Mouse (Mus musculus) thymus, postnatal 14 days (tissue): ENCODE measurements around the gene Slc39a11.

Experiments
- DNase-seq: peaks from one replicate; pipeline ENCODE4 v3.0.0; 2021

Gene Slc39a11

DNA sequence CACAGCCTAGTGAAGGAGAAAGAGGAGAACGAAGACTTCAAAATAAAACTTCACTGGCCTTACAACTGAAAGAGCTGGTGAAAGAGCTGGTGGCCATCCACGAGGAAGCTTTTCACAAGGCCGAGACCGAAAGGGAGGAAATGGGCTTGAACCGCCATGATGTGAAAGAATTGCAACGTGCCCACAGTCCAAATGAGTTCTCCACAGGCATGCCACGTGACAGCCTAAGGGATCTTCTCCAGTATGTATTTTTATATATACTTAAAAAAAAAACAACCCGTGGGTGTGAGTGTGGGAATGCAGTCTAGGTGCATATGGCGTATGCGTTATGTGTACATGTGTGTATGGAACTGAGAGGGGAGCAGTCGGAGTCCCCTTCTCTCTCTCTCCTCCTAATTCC is 207.8 kb downstream of the Slc39a11 start:
- DNase-seq = no peak

- no peak for DNase-seq
Observed at GRCm38 (mm10) chr11:113439328-113440030, 210.4 kb downstream of the Slc39a11 start.

DNA sequence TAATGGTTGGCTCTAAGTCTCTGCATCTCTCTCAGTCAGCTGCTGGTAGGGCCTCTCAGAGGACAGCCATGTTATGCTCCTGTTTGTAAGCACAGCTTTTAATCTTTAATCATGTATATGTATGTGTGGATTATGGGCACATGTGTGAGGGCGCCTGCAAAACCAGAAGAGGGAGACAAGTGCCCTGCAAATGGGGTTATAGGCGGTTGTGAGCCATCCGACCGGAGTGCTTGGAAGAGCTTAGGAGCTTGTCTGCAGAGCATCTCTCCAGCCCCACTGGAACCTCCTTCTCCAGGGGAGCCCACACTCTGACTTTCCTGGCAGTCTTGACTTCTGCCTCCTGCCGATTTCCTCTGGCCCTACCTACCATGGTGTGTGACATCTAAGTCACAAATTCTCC is 211.0 kb downstream of the Slc39a11 start:
- DNase-seq = no peak

DNA sequence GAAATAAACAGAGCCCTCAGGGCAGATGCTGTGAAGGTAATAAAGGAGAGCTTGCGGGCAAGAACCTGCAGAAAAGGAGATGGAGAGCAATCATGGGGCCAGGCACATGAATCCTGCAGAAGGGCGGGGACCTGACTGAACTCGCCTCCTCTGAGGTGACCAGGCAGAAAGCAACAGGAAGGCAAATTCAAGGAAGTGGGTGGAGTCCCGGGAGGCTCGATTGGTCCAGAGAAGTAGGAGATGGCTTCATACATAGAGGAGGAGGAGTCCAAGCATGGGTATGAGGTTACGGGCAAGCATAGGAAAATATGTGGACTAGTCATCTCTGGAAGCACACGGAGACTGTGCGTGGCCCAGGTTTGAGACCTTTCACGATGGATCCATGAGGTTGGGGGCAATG is 212.5 kb downstream of the Slc39a11 start:
- DNase-seq = no peak

DNA sequence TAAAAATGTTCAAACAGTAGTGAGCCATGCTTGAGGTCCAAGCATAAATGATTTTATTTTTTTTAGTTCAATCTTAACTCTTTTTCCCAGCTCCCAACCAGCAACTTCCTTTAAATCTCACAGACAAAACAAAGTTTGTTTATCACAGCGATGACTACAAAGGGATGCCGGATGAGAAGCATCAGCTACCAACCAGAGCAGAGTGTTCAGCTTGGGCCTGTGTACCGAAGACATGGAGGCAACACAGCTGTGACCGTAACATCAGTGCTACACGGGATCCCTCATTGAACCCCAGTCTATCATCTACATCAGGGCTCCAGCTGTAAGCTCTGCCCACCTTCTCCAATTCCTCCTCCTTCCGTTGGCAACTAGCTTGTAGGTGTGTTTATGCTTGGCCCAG is 213.6 kb downstream of the Slc39a11 start:
- no peak for DNase-seq

GRCm38 (mm10) chr11:113435696-113436095 is 214.2 kb downstream of the Slc39a11 start:
- DNase-seq = no peak

GRCm38 (mm10) chr11:113431161-113431560 is 218.7 kb downstream of the Slc39a11 start:
- DNase-seq = no peak

GRCm38 (mm10) chr11:113425882-113426281 is 224.0 kb downstream of the Slc39a11 start:
- no peak for DNase-seq

- no peak for DNase-seq
Observed at GRCm38 (mm10) chr11:113425454-113425853, 224.4 kb downstream of the Slc39a11 start.

GRCm38 (mm10) chr11:113424765-113425164 is 225.1 kb downstream of the Slc39a11 start:
- no peak for DNase-seq

GRCm38 (mm10) chr11:113422598-113422997 is 227.3 kb downstream of the Slc39a11 start:
- DNase-seq = no peak

GRCm38 (mm10) chr11:113418921-113419655 is 230.8 kb downstream of the Slc39a11 start:
- no peak for DNase-seq

DNA sequence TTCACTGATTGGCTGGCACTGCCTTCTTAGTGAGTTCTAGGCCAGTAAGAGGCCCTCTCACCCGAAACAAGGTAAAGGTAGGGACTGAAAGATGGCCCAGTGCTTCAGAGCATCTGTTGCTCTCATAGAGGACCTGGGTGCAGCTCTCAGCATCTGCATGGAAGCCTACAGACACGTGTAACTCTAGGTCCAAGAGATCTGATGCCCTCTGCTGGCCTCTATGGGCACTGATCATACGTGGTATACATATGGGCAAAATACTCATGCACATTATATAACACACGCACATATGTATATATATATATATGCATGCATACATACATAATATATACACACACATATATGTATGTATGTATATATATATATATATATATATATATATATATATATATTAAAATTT is 231.9 kb downstream of the Slc39a11 start:
- DNase-seq = peak; percentile 23

DNA sequence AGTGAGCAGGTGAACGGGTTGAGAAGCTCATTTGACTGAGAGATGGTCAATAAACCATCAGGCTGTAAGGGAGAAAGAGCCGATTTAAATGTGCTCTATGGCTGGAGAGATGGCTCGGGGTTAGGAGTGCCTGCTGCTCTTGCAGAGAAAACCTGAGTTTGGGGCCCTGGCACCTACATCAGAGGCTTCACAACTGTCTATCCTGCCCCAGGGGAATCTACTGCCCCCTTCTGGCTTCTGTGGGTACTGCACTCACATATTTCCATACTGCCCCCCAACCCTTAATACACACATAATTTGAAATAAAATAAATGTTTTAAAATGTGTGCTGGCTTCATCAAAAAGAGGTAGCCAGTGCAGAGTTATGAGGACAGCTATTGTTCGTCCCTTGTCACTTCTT is 237.3 kb downstream of the Slc39a11 start:
- DNase-seq = peak; percentile 39

- DNase-seq = no peak
Observed at GRCm38 (mm10) chr11:113411798-113412197, 238.1 kb downstream of the Slc39a11 start.

DNA sequence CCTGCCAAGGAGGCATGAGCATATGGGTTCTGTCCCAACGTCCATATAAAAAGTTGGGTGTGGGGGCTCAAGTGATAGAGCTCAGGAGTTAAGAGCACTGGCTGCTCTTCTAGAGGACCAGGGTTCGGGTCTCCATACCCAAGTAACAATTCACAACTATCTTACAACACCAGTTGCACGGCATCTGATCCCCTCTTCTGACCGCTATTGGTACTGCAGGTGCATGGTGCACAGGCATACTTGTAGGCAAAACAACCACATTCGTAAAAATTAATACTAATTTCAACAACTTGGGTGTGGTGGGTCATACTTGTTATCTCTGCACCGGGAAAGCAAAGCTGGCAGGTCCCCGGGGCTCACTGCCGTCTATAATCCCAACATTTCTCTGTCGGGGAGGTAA is 240.8 kb downstream of the Slc39a11 start:
- peak; percentile 27 for DNase-seq

- no peak for DNase-seq
Observed at GRCm38 (mm10) chr11:113407474-113407873, 242.4 kb downstream of the Slc39a11 start.

DNA sequence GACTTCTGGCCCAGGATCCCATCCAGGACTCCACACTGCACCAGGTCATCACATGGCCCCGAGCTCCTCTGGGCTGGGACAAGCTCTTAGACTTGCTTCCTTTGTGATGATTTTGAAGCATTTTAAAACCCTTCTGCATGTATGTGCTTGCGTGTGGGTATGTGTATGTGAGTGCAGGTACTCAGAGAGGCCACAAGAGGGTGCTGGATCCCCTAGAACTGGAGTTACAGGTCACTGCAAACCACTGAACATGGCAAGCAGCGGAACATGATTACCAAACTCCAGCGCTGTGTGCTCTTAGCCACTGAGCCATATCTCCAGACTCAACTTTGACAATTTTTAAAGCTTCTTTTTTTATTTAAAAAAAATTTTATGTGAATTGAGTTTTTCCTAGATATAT is 249.0 kb downstream of the Slc39a11 start:
- no peak for DNase-seq

GRCm38 (mm10) chr11:113399601-113400000 is 250.3 kb downstream of the Slc39a11 start:
- DNase-seq = no peak

GRCm38 (mm10) chr11:113397394-113397793 is 252.5 kb downstream of the Slc39a11 start:
- no peak for DNase-seq

DNA sequence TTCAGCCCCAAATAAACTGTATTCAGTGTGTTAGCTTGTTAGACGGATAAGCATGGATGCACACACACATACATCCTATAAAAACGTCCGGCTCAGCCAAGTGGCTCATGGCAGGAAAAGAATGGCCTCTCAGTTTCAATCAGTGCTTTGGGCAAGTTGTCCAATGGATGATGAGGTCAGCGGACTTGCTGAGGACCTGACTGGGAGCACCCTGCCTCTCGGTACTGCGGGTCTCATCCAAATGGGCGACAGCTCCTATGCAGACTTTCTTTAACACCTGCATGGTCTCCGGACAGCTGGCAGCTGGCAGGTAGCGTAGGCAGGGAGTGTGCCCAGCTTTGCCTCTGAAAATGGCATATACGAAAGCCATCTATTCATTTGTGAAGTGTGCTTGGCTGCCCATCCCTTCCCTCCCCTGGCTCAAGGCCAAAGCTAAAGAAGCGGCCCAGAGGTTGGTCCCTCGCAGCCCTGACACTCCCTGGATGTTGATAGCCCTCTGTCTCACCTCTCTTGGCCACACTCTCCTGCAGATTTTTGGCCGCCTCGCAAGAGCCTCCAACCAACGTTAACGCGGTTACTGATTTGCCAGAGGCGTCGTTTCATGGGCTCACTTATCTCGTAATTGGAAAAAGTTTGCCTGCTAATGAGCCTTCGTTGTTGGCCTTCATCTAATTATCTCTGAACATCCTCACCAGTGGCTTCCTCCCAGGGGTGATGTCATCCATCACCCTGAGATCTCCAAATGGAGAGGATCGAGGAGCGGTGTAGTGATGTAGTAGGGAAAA is 256.3 kb downstream of the Slc39a11 start:
- no peak for DNase-seq

DNA sequence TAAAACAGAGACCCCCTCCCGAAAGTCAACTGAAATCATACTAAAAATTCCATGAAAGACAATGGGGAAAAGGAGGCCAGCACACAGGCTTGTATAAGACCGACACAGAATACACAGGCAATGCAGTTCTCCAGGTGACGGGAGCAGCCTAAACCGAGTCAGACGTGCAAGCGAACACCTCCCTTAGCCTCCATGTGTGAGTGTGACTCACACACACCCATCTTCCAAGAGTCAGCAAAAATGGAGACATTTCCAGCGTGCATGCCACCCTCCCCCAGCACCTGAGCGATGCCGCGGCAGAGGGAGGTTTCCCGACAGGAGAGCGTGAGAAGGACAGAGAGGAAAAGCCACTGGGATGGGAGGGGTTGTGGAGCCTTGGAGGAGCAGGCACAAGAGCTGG is 258.2 kb downstream of the Slc39a11 start:
- no peak for DNase-seq

DNA sequence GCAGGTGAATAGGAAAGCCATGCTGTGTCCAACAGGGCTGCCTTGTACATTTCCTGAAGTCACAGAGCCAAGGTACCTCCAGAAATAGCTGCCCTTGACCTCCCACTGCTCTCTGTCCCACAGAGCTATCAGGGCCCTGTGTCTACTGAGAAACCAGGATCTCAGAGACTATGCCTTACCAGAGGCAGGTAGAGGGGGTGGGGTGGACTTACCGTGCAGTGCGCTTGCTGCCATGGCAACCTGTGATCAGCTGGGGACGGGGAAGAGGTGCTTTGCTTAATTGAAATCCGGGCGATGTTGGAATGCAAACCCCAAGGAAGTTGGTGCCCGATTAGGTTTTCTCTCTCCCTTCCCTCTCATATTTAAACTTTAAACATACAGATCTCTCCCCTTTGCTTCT is 260.2 kb downstream of the Slc39a11 start:
- no peak for DNase-seq
